Mouse (Mus musculus) intestine, embryonic 16.5 days (tissue): ENCODE measurements at regions not wholly inside any gene's neighbourhood (a gene's known extent, or its start where the extent isn't known, plus 50 kb on each side); places are given as distances from the start of the nearest gene placed in this dataset.

Experiments used
- ATAC-seq: fragments of 200-750 bp; cut with Nextera tagmentation; 2 replicates; pipeline ENCODE4 v1.8.0; 2017; ENCODE audit warnings: moderate TSS enrichment, moderate library complexity
- H3K27ac ChIP-seq: fragments of 300-500 bp; sonication (generic); 2 replicates; pipeline ENCODE4 v1.5.1; 2014; ENCODE audit warnings: mild to moderate bottlenecking, low read length
- H3K27me3 ChIP-seq: fragments of 300-500 bp; sonication (generic); replicated peaks from 2 replicates; pipeline ENCODE4 v1.6.1; 2014; ENCODE audit warnings: low read length, control low read depth, mixed read lengths; ENCODE audit not compliant: control insufficient read depth, insufficient read depth
- H3K36me3 ChIP-seq: fragments of 300-500 bp; sonication (generic); 2 replicates; pipeline ENCODE4 v1.6.1; 2014; ENCODE audit warnings: low read length, control low read depth; ENCODE audit not compliant: control insufficient read depth, insufficient read depth
- H3K4me1 ChIP-seq: fragments of 300-500 bp; sonication (generic); 2 replicates; pipeline ENCODE4 v1.6.1; 2014; ENCODE audit warnings: low read length, control low read depth, mixed read lengths; ENCODE audit not compliant: control insufficient read depth, insufficient read depth
- H3K4me2 ChIP-seq: fragments of 300-500 bp; sonication (generic); 2 replicates; pipeline ENCODE4 v1.6.1; 2014; ENCODE audit warnings: low read depth, low read length, control low read depth
- H3K4me3 ChIP-seq: fragments of 300-500 bp; sonication (generic); 2 replicates; pipeline ENCODE4 v1.5.1; 2014; ENCODE audit warnings: mild to moderate bottlenecking, low read length
- H3K9ac ChIP-seq: fragments of 300-500 bp; sonication (generic); 2 replicates; pipeline ENCODE4 v1.6.1; 2014; ENCODE audit warnings: low read depth, low read length
- H3K9me3 ChIP-seq: fragments of 300-500 bp; sonication (generic); 2 replicates; pipeline ENCODE4 v1.6.1; 2016; ENCODE audit warnings: low read length, control low read depth; ENCODE audit not compliant: control insufficient read depth
- WGBS: fragments of 180-500 bp; shearing (Covaris S2); extraction: QIAGEN DNeasy Blood & Tissue Kit; methylation state at CpG from one replicate; pipeline ENCODE4 v1.1.7; 2014; 5-methylcytosine and 5-hydroxymethylcytosine counted together

GRCm38 (mm10) chr14:76761691-76762090 is 205.0 kb upstream of the Serp2 start:
- Histone ChIP-seq H3K9ac (no peak overlapping the region), H3K9me3 (no peaks in the 10 kb centered on the region), H3K4me3 (no peak overlapping the region), H3K36me3 (no peaks in the 10 kb centered on the region), H3K27me3 (no peaks in the 10 kb centered on the region), H3K27ac (no peak overlapping the region), H3K4me2 (no peak overlapping the region), H3K4me1 (peaks cover 27% of the 10 kb centered on the region)
- ATAC-seq = no peak
- 95% methylated on average over 11 of the region's 11 CpGs for WGBS

DNA sequence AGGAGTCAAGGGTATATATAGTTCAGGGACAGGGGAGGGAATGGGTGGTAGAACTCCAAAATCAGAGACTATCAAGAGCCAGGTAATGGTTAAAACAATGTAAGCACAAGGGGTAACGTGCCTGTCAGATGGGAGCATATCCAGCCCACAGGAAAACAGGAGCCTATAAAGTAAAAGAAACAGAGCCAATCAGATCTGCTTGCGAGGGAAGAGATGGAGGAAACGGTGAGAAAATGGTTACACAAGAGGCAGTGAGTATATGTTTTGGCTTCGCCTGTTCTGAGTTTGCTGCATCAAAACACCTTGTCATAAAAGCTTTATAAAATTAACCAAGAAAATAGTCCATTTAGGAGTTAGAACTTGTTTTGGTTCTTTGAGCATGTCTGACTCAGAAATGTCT is 204.6 kb upstream of the Serp2 start:
- whole genome bisulfite sequencing = 84% methylated on average over 4 of the region's 4 CpGs
- ATAC-seq = no peak
- no peaks in the 10 kb centered on the region for H3K36me3 ChIP-seq

DNA sequence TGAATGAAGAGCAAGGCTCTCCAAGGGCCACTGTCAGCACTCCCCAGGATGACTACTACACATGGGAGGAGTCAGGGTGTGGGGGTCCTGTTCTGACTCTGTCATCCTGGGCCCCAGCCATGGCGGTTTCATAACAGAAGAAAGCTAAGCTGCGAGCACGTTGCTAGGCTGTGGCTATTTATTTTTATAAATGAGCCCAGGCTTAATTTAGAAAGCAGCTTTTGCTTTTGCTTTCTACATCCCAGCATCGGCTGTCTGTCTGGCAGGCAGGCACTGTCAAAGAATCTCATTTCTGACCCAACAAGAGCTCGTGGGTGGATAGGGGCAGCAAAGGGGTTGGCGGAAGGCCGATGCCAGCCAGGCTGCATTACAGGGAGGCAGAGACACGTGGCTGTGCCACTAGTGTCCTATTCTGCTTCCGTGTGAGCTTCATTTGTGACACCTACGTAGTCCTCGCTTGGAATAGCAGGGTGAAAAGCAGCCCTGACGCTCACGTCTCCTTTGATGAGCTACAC is 203.9 kb upstream of the Serp2 start:
- no peaks in the 10 kb centered on the region for H3K27me3 ChIP-seq
- no peak overlapping the region for H3K9ac ChIP-seq
- peaks cover 19% of the 10 kb centered on the region for H3K4me1 ChIP-seq
- ATAC-seq = no peak
- no peak overlapping the region for H3K27ac ChIP-seq
- H3K36me3 ChIP-seq = no peaks in the 10 kb centered on the region
- WGBS = 74% methylated on average over 13 of the region's 13 CpGs
- H3K4me2 ChIP-seq = no peak overlapping the region
- no peak overlapping the region for H3K4me3 ChIP-seq
- H3K9me3 ChIP-seq = no peaks in the 10 kb centered on the region

More for the DNA sequence above, 204.6 kb upstream of the Serp2 start:
- H3K4me3 ChIP-seq = no peak overlapping the region
- no peaks in the 10 kb centered on the region for H3K27me3 ChIP-seq
- H3K27ac ChIP-seq = no peak overlapping the region
- no peaks in the 10 kb centered on the region for H3K9me3 ChIP-seq
- peaks cover 25% of the 10 kb centered on the region for H3K4me1 ChIP-seq
- no peak overlapping the region for H3K9ac ChIP-seq
- H3K4me2 ChIP-seq = no peak overlapping the region

DNA sequence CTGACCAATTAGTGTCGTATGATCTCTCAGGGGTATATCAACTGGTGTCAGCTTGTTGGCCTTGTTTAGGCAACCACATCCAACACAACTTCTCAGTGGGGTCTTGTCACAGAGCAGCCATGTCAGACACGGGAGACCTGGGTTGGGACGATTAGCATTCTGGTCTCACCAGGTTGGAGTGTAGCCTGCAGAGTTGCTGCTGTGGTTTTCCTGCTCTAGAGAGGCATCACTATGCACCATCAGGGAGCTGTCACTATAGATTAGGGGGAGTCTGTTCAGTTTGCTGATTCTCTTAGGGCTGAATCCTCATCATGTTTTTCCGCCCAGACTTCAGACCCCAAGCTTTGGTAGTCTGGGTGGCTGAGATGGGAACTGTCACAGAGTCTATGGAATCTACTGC is 202.7 kb upstream of the Serp2 start:
- no peak for ATAC-seq

GRCm38 (mm10) chr14:76758589-76758988 is 201.9 kb upstream of the Serp2 start:
- Histone ChIP-seq H3K9me3 (no peaks in the 10 kb centered on the region), H3K36me3 (no peaks in the 10 kb centered on the region), H3K27ac (no peak overlapping the region), H3K9ac (no peak overlapping the region), H3K27me3 (no peaks in the 10 kb centered on the region), H3K4me1 (peaks cover 4% of the 10 kb centered on the region), H3K4me3 (no peak overlapping the region), H3K4me2 (no peak overlapping the region)
- peak; percentile 65 for ATAC-seq
- 74% methylated on average over 1 of the region's 1 CpGs for WGBS

More for the DNA sequence above, 202.7 kb upstream of the Serp2 start:
- Histone ChIP-seq H3K36me3 (no peaks in the 10 kb centered on the region), H3K4me2 (no peak overlapping the region), H3K4me1 (peaks cover 8% of the 10 kb centered on the region), H3K9me3 (no peaks in the 10 kb centered on the region), H3K4me3 (no peak overlapping the region), H3K9ac (no peak overlapping the region), H3K27me3 (no peaks in the 10 kb centered on the region), H3K27ac (no peak overlapping the region)
- 89% methylated on average over 4 of the region's 4 CpGs for WGBS

DNA sequence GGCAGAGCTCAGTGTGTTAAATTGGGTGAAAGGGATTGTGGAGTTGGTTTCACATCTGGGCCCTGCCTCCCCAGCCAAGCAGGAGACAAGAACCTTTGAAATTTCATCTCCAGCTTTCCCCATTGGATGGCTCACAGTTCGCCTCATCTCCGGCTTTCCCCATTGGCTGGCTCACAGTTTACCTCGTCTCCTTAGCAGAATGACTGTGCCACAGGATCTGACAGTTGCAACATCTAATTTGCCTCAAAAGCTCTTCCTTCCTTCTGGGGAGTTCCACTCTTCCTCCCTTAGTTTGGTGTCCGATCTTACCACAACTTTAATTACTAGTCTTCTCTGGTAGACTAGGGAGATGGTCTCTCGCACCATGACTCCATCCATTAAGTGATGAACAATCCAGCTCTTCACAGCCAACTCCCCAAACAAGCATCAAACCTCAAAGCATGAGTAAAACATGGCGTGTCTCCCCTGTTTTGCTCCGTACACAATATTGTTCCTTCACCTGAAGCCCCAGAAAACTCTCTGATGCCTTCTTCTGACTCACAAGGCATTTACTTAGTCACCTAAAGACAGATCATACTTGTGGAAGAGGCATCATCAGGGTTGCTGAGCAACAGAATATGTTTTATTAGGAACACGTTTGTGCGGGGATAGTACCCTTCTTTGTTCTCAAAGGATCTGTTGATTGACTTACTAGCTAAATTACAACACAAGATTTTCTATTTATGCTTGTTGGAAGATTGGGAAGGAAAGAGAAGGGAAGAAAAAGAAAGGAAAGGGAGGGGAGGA is 199.1 kb upstream of the Serp2 start:
- ATAC-seq = no peak
- H3K4me2 ChIP-seq = no peak overlapping the region
- H3K9ac ChIP-seq = no peak overlapping the region
- peaks cover 4% of the 10 kb centered on the region for H3K4me1 ChIP-seq
- H3K9me3 ChIP-seq = no peaks in the 10 kb centered on the region
- no peaks in the 10 kb centered on the region for H3K27me3 ChIP-seq
- H3K36me3 ChIP-seq = no peaks in the 10 kb centered on the region
- 82% methylated on average over 9 of the region's 9 CpGs for WGBS
- no peak overlapping the region for H3K27ac ChIP-seq
- no peak overlapping the region for H3K4me3 ChIP-seq

DNA sequence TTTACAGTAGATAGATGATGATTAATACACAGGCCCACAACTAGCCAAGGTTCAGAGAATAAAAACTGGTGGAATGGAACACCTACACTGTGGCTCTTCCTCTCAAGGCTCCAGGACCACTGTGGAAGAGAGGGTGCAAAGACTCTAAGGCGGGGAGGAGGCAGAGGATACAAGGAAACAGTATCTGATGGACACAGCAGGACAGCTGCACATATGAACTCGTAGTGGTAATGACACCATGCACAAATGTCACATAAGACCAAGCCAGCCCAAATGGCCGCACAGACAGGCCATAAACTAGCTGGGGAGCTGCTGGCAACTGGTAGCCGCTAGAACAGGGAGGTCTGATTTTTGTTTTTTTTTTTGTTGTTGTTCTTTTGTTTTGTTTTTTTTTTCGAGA is 197.0 kb upstream of the Serp2 start:
- Histone ChIP-seq H3K4me1 (peaks cover 4% of the 10 kb centered on the region), H3K4me3 (no peak overlapping the region), H3K9me3 (no peaks in the 10 kb centered on the region), H3K36me3 (no peaks in the 10 kb centered on the region), H3K4me2 (no peak overlapping the region), H3K27me3 (no peaks in the 10 kb centered on the region), H3K9ac (no peak overlapping the region), H3K27ac (no peak overlapping the region)
- 88% methylated on average over 5 of the region's 5 CpGs for WGBS
- ATAC-seq = no peak

- peaks cover 10% of the 10 kb centered on the region for H3K4me1 ChIP-seq
- ATAC-seq = no peak
- no peaks in the 10 kb centered on the region for H3K9me3 ChIP-seq
- no peaks in the 10 kb centered on the region for H3K27me3 ChIP-seq
- no peaks in the 10 kb centered on the region for H3K36me3 ChIP-seq
- no peak overlapping the region for H3K27ac ChIP-seq
- H3K9ac ChIP-seq = no peak overlapping the region
- 79% methylated on average over 7 of the region's 7 CpGs for WGBS
- no peak overlapping the region for H3K4me3 ChIP-seq
- H3K4me2 ChIP-seq = no peak overlapping the region
These were observed 192.5 kb upstream of the Serp2 start for GRCm38 (mm10) chr14:76749178-76749577.

GRCm38 (mm10) chr14:76748711-76749110 is 192.0 kb upstream of the Serp2 start:
- Histone ChIP-seq H3K9me3 (no peaks in the 10 kb centered on the region), H3K27ac (no peak overlapping the region), H3K27me3 (no peaks in the 10 kb centered on the region), H3K4me1 (peaks cover 10% of the 10 kb centered on the region), H3K4me2 (no peak overlapping the region), H3K36me3 (no peaks in the 10 kb centered on the region), H3K4me3 (no peak overlapping the region), H3K9ac (no peak overlapping the region)
- WGBS = 84% methylated on average over 2 of the region's 2 CpGs
- ATAC-seq = no peak

DNA sequence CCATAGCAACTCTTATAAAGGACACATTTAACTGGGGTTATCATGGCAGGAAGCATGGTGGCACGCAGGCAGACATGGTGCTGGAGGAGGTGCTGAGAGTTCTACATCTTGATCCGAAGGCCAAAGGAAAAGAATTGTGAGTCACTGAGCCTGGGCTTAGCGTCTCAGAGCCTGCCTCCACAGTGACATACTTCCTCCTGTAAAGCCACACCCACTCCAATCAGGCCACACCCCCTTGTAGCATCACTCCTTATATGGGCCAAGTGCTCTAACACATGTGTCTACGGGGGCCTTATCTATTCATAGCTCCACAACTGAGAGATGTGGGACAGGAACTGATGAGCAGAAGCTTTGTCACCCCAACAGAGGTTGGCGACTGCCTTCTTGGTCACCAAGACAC is 191.1 kb upstream of the Serp2 start:
- H3K27me3 ChIP-seq = no peaks in the 10 kb centered on the region
- WGBS = 90% methylated on average over 5 of the region's 5 CpGs
- H3K27ac ChIP-seq = no peak overlapping the region
- no peak overlapping the region for H3K9ac ChIP-seq
- no peak overlapping the region for H3K4me2 ChIP-seq
- H3K36me3 ChIP-seq = no peaks in the 10 kb centered on the region
- no peak overlapping the region for H3K4me3 ChIP-seq
- no peaks in the 10 kb centered on the region for H3K9me3 ChIP-seq
- no peak for ATAC-seq
- peaks cover 10% of the 10 kb centered on the region for H3K4me1 ChIP-seq
